Mouse (Mus musculus) forebrain, embryonic 16.5 days (tissue): ENCODE results near the gene Aoc1. TPM values are rescaled to one million over a fixed set of nuclear protein-coding genes. Genes with fewer than 3 reads are reported as not detected.

Experiments used
- ATAC-seq: fragments of 200-750 bp; cut with Nextera tagmentation; 2 replicates; pipeline ENCODE4 v1.8.0; 2017; ENCODE audit warnings: mild to moderate bottlenecking, moderate library complexity
- H3K27ac ChIP-seq: fragments of 300-500 bp; sonication (generic); 2 replicates; pipeline ENCODE4 v1.5.1; 2014; ENCODE audit warnings: low read length, control low read depth
- H3K27me3 ChIP-seq: fragments of 300-500 bp; sonication (generic); replicated peaks from 2 replicates; pipeline ENCODE4 v1.6.1; 2014; ENCODE audit warnings: low read length; ENCODE audit not compliant: control insufficient read depth, insufficient read depth
- H3K36me3 ChIP-seq: fragments of 300-500 bp; sonication (generic); 2 replicates; pipeline ENCODE4 v1.6.1; 2014; ENCODE audit not compliant: control insufficient read depth, insufficient read depth
- H3K4me1 ChIP-seq: fragments of 300-500 bp; sonication (generic); replicated peaks from 2 replicates; pipeline ENCODE4 v1.6.1; 2014; ENCODE audit warnings: low read length; ENCODE audit not compliant: control insufficient read depth, insufficient read depth
- H3K4me2 ChIP-seq: fragments of 300-500 bp; sonication (generic); 2 replicates; pipeline ENCODE4 v1.6.1; 2014; ENCODE audit warnings: mild to moderate bottlenecking, low read length, control low read depth
- H3K4me3 ChIP-seq: fragments of 300-500 bp; sonication (generic); replicated peaks from 2 replicates; pipeline ENCODE4 v1.5.1; 2014; ENCODE audit warnings: mild to moderate bottlenecking, low read length, control low read depth
- H3K9ac ChIP-seq: fragments of 300-500 bp; sonication (generic); replicated peaks from 2 replicates; pipeline ENCODE4 v1.6.1; 2014; ENCODE audit warnings: low read depth, low read length, control low read depth
- H3K9me3 ChIP-seq: fragments of 300-500 bp; sonication (generic); 2 replicates; pipeline ENCODE4 v1.6.1; 2016; ENCODE audit warnings: low read length; ENCODE audit not compliant: control insufficient read depth
- WGBS: fragments of 180-500 bp; shearing (Covaris S2); extraction: QIAGEN DNeasy Blood & Tissue Kit; methylation state at CpG from one replicate; pipeline ENCODE4 v1.1.7; 2014; 5-methylcytosine and 5-hydroxymethylcytosine counted together
- polyA plus RNA-seq: library from polyadenylated mRNA; unstranded; fragments of >200 nt; fragmentation: Nextera tagmentation; extraction: Ambion mirVana; gene quantifications from 2 replicates; pipeline ENCODE4 v1.2.1, GENCODE M21; 2015

Gene Aoc1
- polyA plus RNA-seq, 1 experiment from 2014 or later = not detected

DNA sequence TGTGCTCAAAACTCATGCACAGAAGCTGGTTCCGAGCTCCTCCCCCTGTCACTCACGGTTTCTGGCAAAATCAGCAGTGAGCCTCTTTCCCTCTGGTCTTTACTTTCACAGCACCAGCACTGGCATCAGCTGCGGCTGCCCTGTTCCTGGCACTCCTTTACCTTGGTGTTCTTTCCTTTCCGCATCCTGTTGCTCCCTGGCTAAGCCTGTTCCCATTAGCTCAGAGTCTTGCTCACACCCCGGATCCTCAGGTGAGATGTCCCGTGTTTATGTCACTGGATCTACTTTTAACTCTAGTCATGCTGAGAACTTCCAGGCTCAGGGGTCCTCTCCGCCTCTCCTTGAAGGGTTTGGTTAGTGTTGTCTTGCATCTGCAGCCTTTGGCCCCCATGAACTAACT lies 35.2 kb upstream of the Aoc1 start:
- no peak overlapping the region for H3K4me2 ChIP-seq
- H3K4me1 ChIP-seq = peaks cover 36% of the 10 kb centered on the region
- H3K27me3 ChIP-seq = no peaks in the 10 kb centered on the region
- WGBS = 83% methylated on average over 7 of the region's 7 CpGs
- no peak overlapping the region for H3K27ac ChIP-seq
- H3K4me3 ChIP-seq = no peak overlapping the region
- ATAC-seq = no peak
- peaks cover 6% of the 10 kb centered on the region; the same call in 1 of the 2 replicates for H3K36me3 ChIP-seq
- no peaks in the 10 kb centered on the region for H3K9me3 ChIP-seq
- H3K9ac ChIP-seq = no peak overlapping the region

DNA sequence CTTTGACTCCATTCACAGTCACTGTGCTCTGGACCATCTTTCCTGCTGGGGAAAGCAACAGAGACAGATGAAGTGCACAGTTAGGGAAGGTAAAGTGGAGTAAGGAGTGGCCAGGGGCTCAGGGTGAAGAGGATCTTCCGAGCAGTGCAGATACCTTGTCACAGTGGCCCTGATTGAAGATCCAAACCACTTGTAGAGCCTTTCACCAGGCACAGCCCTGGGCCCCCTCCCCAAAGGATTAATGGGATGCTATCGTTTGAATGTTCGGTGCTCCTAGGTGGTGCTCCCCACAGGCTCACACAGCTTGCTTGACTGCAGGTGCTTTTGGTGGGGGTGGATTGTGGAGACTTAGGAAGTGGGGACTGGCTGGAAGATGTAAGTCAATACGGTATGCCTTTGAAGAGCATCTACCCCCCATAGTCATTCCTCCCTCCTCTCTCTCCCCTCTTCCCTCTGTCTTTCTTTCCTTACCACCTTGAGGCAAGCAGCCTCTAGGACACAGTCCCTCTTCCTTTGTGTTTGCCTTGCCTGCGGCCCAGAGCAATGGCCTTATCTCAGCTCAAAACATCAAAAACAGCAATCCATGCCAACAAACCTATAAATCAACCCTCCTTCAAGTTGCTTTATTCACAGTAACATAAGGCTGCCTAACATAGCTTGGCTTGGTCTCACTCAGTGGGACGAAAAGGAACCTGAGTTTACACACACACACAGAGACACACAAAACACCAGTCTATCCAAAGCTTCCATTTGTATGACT lies 34.2 kb upstream of the Aoc1 start:
- H3K27me3 ChIP-seq = no peaks in the 10 kb centered on the region
- H3K4me2 ChIP-seq = no peak overlapping the region
- H3K9me3 ChIP-seq = no peaks in the 10 kb centered on the region
- H3K36me3 ChIP-seq = peaks cover 2% of the 10 kb centered on the region; the same call in 1 of the 2 replicates
- H3K4me1 ChIP-seq = peaks cover 36% of the 10 kb centered on the region
- no peak for ATAC-seq
- H3K27ac ChIP-seq = no peak overlapping the region
- no peak overlapping the region for H3K9ac ChIP-seq
- H3K4me3 ChIP-seq = no peak overlapping the region
- 76% methylated on average over 6 of the region's 6 CpGs for WGBS

GRCm38 (mm10) chr6:48840371-48840969 lies 32.2 kb upstream of the Aoc1 start, which contains the start of gene Tmem176a:
Tmem176a (plus strand) TSS chr6:48840919.
- Histone ChIP-seq H3K36me3 (no peaks in the 10 kb centered on the region), H3K4me2 (peak within 1 kb of the TSS; percentile 52), H3K27ac (peak within 1 kb of the TSS; percentile 73), H3K4me3 (peak within 1 kb of the TSS; percentile 44), H3K4me1 (peaks cover 36% of the 10 kb centered on the region), H3K9ac (peak within 1 kb of the TSS; percentile 49), H3K9me3 (no peaks in the 10 kb centered on the region), H3K27me3 (no peaks in the 10 kb centered on the region)
- peak; percentile 18 for ATAC-seq
- WGBS = 14% methylated on average over 7 of the region's 7 CpGs

DNA sequence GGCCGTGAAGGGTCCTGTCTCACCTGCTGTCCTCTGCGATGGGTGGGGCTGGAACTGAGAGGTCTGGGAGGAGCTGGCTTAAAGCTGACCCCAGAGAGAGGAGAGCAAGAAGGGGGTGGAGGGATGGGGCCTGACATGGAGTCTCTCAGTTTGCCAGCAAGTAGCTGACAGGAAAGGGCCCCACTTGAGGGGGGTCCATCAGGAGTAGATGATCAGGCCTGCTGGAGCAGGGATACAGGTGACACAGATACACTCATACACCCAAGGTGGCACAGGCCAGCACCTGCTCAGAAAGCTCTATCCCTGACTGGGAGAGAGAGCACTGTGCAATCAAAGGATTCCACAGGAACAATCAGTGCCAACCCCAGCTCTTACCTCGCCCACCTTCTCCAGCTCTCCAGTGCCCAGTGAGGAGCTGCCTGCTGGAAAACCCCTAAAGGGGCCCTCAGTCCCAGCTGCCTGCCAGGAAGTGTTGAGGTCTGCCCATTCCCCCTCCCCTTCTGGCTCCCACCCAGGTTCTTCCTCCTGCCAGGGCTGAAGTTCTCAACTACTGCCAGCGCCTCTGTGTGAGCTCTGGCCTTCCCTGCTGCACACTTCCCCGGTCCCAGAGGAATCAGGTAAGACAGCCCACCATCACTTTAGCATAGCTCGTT lies 31.6 kb upstream of the Aoc1 start, which contains the start of gene Tmem176b:
Tmem176b (minus strand) TSS at position 524 of the 653 bp plus-strand sequence.
- Histone ChIP-seq H3K36me3 (no peaks in the 10 kb centered on the region), H3K4me1 (peaks cover 36% of the 10 kb centered on the region), H3K4me2 (peak within 1 kb of the TSS; percentile 52), H3K27me3 (no peaks in the 10 kb centered on the region), H3K27ac (peak within 1 kb of the TSS; percentile 73), H3K4me3 (peak within 1 kb of the TSS; percentile 44), H3K9me3 (no peaks in the 10 kb centered on the region), H3K9ac (peak within 1 kb of the TSS; percentile 49)
- peak; percentile 93 for ATAC-seq
- 2% methylated on average over 6 of the region's 6 CpGs for WGBS

DNA sequence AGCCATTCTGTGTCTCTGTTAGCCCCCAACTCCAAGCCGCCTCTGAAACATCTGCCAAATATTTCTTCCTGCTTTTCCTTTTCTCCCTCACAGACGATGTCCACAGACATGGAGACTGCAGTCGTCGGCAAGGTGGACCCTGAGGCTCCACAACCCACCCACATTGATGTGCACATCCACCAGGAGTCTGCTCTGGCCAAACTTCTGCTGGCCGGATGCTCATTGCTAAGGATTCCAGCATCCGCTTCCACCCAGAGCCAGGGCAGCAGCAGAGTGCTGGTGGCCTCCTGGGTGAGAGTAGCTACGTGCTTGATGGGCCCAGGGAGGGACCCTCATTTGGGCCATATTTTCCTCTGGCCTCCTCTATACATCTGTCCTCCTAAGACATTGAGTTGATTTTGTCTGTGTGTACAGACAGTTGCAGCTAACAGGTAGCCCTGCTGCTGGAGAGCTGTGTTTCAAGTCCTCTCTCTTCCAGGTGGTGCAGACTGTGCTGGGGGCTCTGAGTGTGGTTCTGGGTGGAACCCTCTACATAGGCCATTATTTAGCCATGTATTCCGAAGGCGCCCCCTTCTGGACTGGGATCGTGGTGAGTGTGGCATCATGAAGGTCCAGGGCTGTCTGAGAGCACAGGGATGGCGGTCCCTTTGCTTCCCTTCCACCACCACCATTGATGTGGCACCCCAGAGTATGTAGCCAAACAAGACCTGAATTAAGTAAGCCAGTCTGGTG lies 30.4 kb upstream of the Aoc1 start:
- peaks cover 36% of the 10 kb centered on the region for H3K4me1 ChIP-seq
- H3K9me3 ChIP-seq = no peaks in the 10 kb centered on the region
- 69% methylated on average over 11 of the region's 11 CpGs for WGBS
- H3K4me3 ChIP-seq = no peak overlapping the region
- H3K27me3 ChIP-seq = no peaks in the 10 kb centered on the region
- H3K9ac ChIP-seq = no peak overlapping the region
- no peaks in the 10 kb centered on the region for H3K36me3 ChIP-seq
- no peak overlapping the region for H3K27ac ChIP-seq
- ATAC-seq = no peak
- no peak overlapping the region; the same call in 1 of the 2 replicates for H3K4me2 ChIP-seq

- 68% methylated on average over 4 of the region's 4 CpGs for WGBS
- H3K27ac ChIP-seq = no peak overlapping the region
- H3K9me3 ChIP-seq = no peaks in the 10 kb centered on the region
- H3K9ac ChIP-seq = no peak overlapping the region
- H3K4me3 ChIP-seq = no peak overlapping the region
- H3K4me2 ChIP-seq = no peak overlapping the region
- no peaks in the 10 kb centered on the region for H3K27me3 ChIP-seq
- no peaks in the 10 kb centered on the region for H3K36me3 ChIP-seq
- no peak for ATAC-seq
- H3K4me1 ChIP-seq = peaks cover 22% of the 10 kb centered on the region
Measured at GRCm38 (mm10) chr6:48845086-48845485, 27.6 kb upstream of the Aoc1 start.

DNA sequence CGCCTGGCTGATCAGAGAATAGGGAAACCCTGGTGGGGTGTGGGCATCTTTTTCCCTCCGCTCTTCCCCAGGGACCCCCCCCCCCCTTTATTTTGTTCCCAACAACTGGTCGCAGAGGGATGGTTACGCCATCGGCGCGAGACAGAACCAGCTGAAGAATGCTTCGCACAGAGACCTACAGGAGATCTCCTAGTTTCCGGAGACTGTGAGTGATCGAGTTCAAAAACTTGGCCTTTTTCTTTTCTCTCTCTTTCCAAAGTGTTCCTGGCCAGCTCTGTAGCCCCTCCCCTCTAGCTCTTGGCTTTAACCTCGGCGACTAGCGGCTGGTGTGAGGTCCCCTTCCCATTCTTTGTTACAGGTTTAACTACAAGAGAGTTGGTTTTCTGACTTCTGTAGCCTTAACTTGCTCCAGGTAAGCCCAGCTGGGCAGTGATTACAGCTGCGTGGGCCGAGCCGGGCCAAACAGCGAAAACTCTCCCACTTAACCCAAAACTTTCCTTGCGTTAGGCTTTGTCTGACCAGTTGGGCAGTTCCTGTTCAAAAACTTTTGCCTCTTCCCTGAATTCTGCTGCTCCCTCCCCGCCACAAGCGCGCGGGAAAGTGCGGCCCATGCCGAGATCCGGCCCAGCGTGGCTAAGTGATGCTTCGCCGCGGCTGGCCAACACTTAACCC lies 20.7 kb upstream of the Aoc1 start:
- H3K4me1 ChIP-seq = peaks cover 7% of the 10 kb centered on the region
- ATAC-seq = no peak

DNA sequence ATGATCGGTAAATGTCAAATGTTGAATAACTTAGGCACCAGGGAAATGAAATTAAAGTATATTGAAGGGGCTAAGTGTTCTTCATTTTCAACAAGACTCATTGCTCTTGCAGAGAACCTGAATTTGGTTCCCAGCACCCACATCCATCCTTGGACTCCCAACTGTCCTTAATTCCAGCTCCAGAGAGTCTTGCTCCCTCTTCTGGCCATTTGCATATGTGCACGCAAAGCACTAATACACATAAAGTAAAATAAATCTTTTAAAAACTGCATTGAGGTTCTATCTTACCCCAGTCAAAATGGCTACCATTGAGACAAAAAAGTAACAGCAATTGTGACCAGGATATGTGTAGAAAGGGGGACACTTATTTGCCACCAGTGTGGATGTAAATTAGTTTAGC lies 18.5 kb upstream of the Aoc1 start:
- no peak for ATAC-seq
- H3K27ac ChIP-seq = no peak overlapping the region
- 0 out of 2 replicates have a peak, but pooled peaks cover 2% of the 10 kb centered on the region for H3K27me3 ChIP-seq
- H3K9me3 ChIP-seq = no peaks in the 10 kb centered on the region
- H3K4me1 ChIP-seq = peaks cover 7% of the 10 kb centered on the region
- WGBS = 96% methylated on average over 2 of the region's 2 CpGs
- H3K4me2 ChIP-seq = no peak overlapping the region
- H3K36me3 ChIP-seq = no peaks in the 10 kb centered on the region
- H3K9ac ChIP-seq = no peak overlapping the region
- no peak overlapping the region for H3K4me3 ChIP-seq

More for the DNA sequence above, 20.7 kb upstream of the Aoc1 start:
- Histone ChIP-seq H3K4me2 (peak overlapping the region; percentile 49), H3K9ac (no peak overlapping the region; the same call in 1 of the 2 replicates), H3K27me3 (no peaks in the 10 kb centered on the region), H3K36me3 (no peaks in the 10 kb centered on the region), H3K4me3 (peak overlapping the region; percentile 27), H3K9me3 (no peaks in the 10 kb centered on the region), H3K27ac (no peak overlapping the region)
- under 1% methylated on average over 29 of the region's 29 CpGs for WGBS
